Mouse (Mus musculus) bone marrow, adult 2 months (tissue): ENCODE measurements around the gene Cenpm.

Source experiments
- CTCF ChIP-seq: fragments of 200-500 bp; IDR thresholded peaks from 2 replicates; pipeline ENCODE4 v1.5.1; 2011; ENCODE audit warnings: low read length, control low read depth; ENCODE audit not compliant: control insufficient read depth, insufficient read depth
- POLR2A ChIP-seq: fragments of 200-500 bp; IDR thresholded peaks from 2 replicates; pipeline ENCODE4 v1.6.1; 2011; ENCODE audit warnings: low read depth, mild to moderate bottlenecking, control low read depth, low read length, borderline replicate concordance; ENCODE audit not compliant: control insufficient read depth

GRCm38 (mm10) chr15:82230098-82230611 is 14.4 kb downstream of the Cenpm start:
- TF ChIP-seq CTCF: no peak
- no peak for TF ChIP-seq POLR2A
